Comparison of ENCODE assay signal across 13 mouse cellular contexts in genomic region chr12:109617126-109617525, GRCm38 (mm10). TPM values are rescaled to one million over a fixed set of nuclear protein-coding genes. Genes with fewer than 3 reads are reported as not detected.
DNase-seq lines count a peak whose midpoint lies in the region; ATAC-seq lines count a peak whose summit lies in the region.
"Had no signal": no experiment of that assay in that cellular context is flagged by ENCODE, and none has a peak within 500 bp of the region (broad histone marks: within the 10 kb centered on the region; RNA-seq: fewer than 3 reads in every experiment).

No protein-coding gene starts in this region.

- H3K9me3 ChIP-seq in midbrain, embryonic 10.5 days (replicated peaks): peaks cover 9% of the 10 kb centered on the region
- no peaks in the 10 kb centered on the region; the same call in 1 of the 2 replicates for H3K9me3 ChIP-seq in midbrain, embryonic 11.5 days (ENCODE audit: control insufficient read depth, low read length)
- H3K9me3 ChIP-seq in forebrain, embryonic 15.5 days: no peaks in the 10 kb centered on the region
- no peaks in the 10 kb centered on the region for H3K9me3 ChIP-seq in midbrain, embryonic 13.5 days

- no peak overlapping the region for H3K4me2 ChIP-seq in midbrain, embryonic 11.5 days
- peak overlapping the region; percentile 16; the same call in 1 of the 2 replicates for H3K4me2 ChIP-seq in forebrain, embryonic 15.5 days (replicated peaks)
- 0 out of 2 replicates have a peak overlapping the region, but pooled peaks have one; percentile 2 for H3K4me2 ChIP-seq in midbrain, embryonic 13.5 days (replicated peaks)

- peaks cover 35% of the 10 kb centered on the region for H3K4me1 ChIP-seq in midbrain, embryonic 10.5 days
- peaks cover 2% of the 10 kb centered on the region; the same call in 1 of the 2 replicates for H3K4me1 ChIP-seq in midbrain, embryonic 11.5 days (ENCODE audit: control insufficient read depth, insufficient read depth, low read length)
- 0 out of 2 replicates have a peak, but pooled peaks cover 11% of the 10 kb centered on the region for H3K4me1 ChIP-seq in forebrain, embryonic 15.5 days
- H3K4me1 ChIP-seq in midbrain, embryonic 13.5 days (replicated peaks): 0 out of 2 replicates have a peak, but pooled peaks cover 3% of the 10 kb centered on the region

- 57% methylated on average over 15 of the region's 15 CpGs for whole genome bisulfite sequencing in midbrain, embryonic 10.5 days
- 55% methylated on average over 15 of the region's 15 CpGs for WGBS in midbrain, embryonic 11.5 days
- 9% methylated on average over 15 of the region's 15 CpGs for WGBS in forebrain, embryonic 15.5 days
- WGBS in midbrain, embryonic 13.5 days: 30% methylated on average over 15 of the region's 15 CpGs

- intact Hi-C loops in left cerebral cortex, postnatal 36 days (cut with DNase I): no loop called here

- H3K27ac ChIP-seq in midbrain, embryonic 10.5 days (replicated peaks): peak overlapping the region; percentile 30; the same call in 1 of the 2 replicates
- no peak overlapping the region for H3K27ac ChIP-seq in midbrain, embryonic 11.5 days (ENCODE audit: low read depth, low read length)
- no peak overlapping the region for H3K27ac ChIP-seq in forebrain, embryonic 15.5 days (replicated peaks)
- H3K27ac ChIP-seq in midbrain, embryonic 13.5 days: no peak overlapping the region
- H3K27ac ChIP-seq: left cerebral cortex, adult 2 months had no signal

- DNase-seq in midbrain, embryonic 10.5 days (ENCODE audit: low spot score): no peak
- no peak for DNase-seq in midbrain, embryonic 11.5 days (ENCODE audit: low spot score, missing footprints)
- no peak for DNase-seq in left cerebral cortex, postnatal 36 days (ENCODE audit: low spot score in 2 of 2)
- no peak for DNase-seq in layer of hippocampus, postnatal 36 days
- no peak for DNase-seq in kidney, adult 8-10 months
- DNase-seq: adrenal gland, postnatal 10 days; cerebellum, adult 2 months; right cerebral cortex, postnatal 4 days; thymus, postnatal 25 days had no signal

- peaks cover 66% of the 10 kb centered on the region for H3K36me3 ChIP-seq in midbrain, embryonic 10.5 days
- H3K36me3 ChIP-seq in midbrain, embryonic 11.5 days (ENCODE audit: control insufficient read depth, insufficient read depth, low read length): peaks cover 3% of the 10 kb centered on the region; the same call in 1 of the 2 replicates
- H3K36me3 ChIP-seq in forebrain, embryonic 15.5 days: peaks cover 14% of the 10 kb centered on the region; the same call in 1 of the 2 replicates
- peaks cover 44% of the 10 kb centered on the region for H3K36me3 ChIP-seq in midbrain, embryonic 13.5 days

- H3K9ac ChIP-seq in midbrain, embryonic 11.5 days (ENCODE audit: low read length): no peak overlapping the region
- no peak overlapping the region for H3K9ac ChIP-seq in forebrain, embryonic 15.5 days (replicated peaks)
- H3K9ac ChIP-seq in midbrain, embryonic 13.5 days (replicated peaks): no peak overlapping the region

- ATAC-seq in midbrain, embryonic 11.5 days (ENCODE audit: low FRiP score): no peak
- peak; percentile 58 for ATAC-seq in forebrain, embryonic 15.5 days (replicated peaks)
- ATAC-seq in midbrain, embryonic 13.5 days: peak; percentile 62

- H3K4me3 ChIP-seq in midbrain, embryonic 10.5 days: no peak overlapping the region
- no peak overlapping the region for H3K4me3 ChIP-seq in midbrain, embryonic 11.5 days (ENCODE audit: low read depth, low read length)
- H3K4me3 ChIP-seq in forebrain, embryonic 15.5 days: no peak overlapping the region
- no peak overlapping the region for H3K4me3 ChIP-seq in midbrain, embryonic 13.5 days (replicated peaks)
- H3K4me3 ChIP-seq: left cerebral cortex, adult 2 months had no signal

- H3K27me3 ChIP-seq in midbrain, embryonic 10.5 days (ENCODE audit: low read depth, poor library complexity, severe bottlenecking): peaks cover 34% of the 10 kb centered on the region
- H3K27me3 ChIP-seq in midbrain, embryonic 11.5 days (ENCODE audit: control insufficient read depth, insufficient read depth, low read length): 0 out of 2 replicates have a peak, but pooled peaks cover 2% of the 10 kb centered on the region
- no peaks in the 10 kb centered on the region; the same call in 1 of the 2 replicates for H3K27me3 ChIP-seq in forebrain, embryonic 15.5 days
- peaks cover 9% of the 10 kb centered on the region; the same call in 1 of the 2 replicates for H3K27me3 ChIP-seq in midbrain, embryonic 13.5 days

RNA-seq across cellular contexts. Expression of gene Rtl1, which starts 17.0 kb away (rescaled TPM):
- 0.53 and 0.89 TPM in 2 replicates for polyA plus RNA-seq in midbrain, embryonic 10.5 days (2016; fragmentation: Nextera tagmentation; extraction: Ambion mirVana)
- 0.32 and 0.59 TPM in 2 replicates for polyA plus RNA-seq in midbrain, embryonic 11.5 days (2014; fragmentation: Nextera tagmentation; extraction: Ambion mirVana)
- 1.0 and 1.1 TPM in 2 replicates for polyA plus RNA-seq in forebrain, embryonic 15.5 days (2015; fragmentation: Nextera tagmentation; extraction: Ambion mirVana)
- 1.5 and 1.6 TPM in 2 replicates for polyA plus RNA-seq in midbrain, embryonic 13.5 days (2015; fragmentation: Nextera tagmentation; extraction: Ambion mirVana)
- under 1 TPM; 0.10 to 0.32 TPM for total RNA-seq in left cerebral cortex, postnatal 36 days (2021)
- total RNA-seq in layer of hippocampus, postnatal 36 days (2021): not detected
- polyA plus RNA-seq: gonadal fat pad, adult 2 months had no signal
